Mouse (Mus musculus) cortical plate, adult 2 months (tissue): ENCODE measurements at regions not wholly inside any gene's neighbourhood (a gene's known extent, or its start where the extent isn't known, plus 50 kb on each side); places are given as distances from the start of the nearest gene placed in this dataset.

ENCODE experiments used
- CTCF ChIP-seq: fragments of 200-500 bp; IDR thresholded peaks from 2 replicates; pipeline ENCODE4 v1.5.1; 2011; ENCODE audit warnings: mild to moderate bottlenecking, control low read depth, low read length; ENCODE audit not compliant: insufficient read depth; ENCODE audit errors: extremely low read depth
- POLR2A ChIP-seq: fragments of 200-500 bp; IDR thresholded peaks from 2 replicates; pipeline ENCODE4 v1.6.1; 2011; ENCODE audit warnings: mild to moderate bottlenecking, low read length, control low read depth; ENCODE audit not compliant: insufficient read depth; ENCODE audit errors: extremely low read depth

DNA sequence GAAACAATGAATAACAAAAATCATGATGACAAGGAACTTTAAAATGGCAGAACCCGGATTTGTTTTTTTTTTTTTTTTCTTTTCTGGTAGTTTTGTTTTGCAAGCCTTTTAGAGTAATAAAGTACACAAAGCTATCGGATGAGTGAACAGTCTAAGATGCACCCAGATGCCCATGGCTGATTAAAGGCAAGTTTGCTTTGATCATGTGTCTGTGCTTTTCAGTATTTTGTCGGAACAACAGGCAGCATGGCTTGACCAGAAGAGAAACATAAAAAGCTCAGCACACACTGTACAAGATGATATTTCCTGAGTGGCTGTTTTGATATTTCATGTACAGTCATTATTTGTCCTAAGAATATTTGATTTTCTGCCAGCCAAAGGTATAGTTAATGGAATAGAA lies 1466.6 kb upstream of the Tenm3 start:
- no peak for TF ChIP-seq CTCF
- no peak for TF ChIP-seq POLR2A
